Mouse (Mus musculus): ENCODE results near the gene Hyal6.

Hyal6 gene

DNA sequence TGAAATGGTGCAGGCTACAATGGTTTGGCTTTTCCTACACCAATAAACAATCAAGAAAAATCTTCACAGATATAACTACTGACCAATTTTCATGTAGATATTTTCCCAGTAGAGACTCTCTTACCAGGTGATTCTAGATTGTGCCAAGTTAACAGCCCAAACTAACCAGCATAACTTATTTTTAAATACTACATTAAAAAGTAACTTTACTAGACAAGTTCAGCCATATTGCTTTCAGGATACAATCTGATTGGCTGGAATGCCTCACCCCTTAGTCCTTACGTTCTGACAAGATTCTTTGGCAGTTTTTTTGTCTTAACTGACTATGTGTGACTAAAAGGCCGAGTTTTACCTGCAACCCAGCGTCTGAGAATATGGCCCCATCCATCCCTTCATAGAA lies at the start of gene Hyal6:
Gene Hyal6, plus strand, starts transcription at position 301 of the 400 bp plus-strand sequence.
- no peak for DNase-seq (ENCODE audit: low read depth)

DNA sequence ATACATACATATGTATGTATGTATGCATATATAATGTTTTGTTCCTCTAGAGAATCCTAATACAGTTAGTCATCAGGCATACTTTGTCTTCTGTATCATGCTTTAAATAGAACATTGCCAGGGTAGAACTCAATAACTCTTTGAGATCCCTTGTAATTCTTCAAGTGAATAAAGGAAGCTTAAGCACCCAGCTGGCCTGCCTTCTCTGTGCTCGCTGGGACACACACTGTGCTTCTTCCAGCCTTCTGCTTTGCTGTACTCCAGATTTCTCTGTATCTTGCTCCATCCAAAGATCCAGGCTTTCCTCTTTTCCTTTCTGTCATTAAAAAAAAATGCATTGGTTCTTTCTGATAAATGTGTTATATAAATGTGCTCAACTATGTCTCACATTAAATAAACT lies 45.2 kb upstream of the Hyal6 start:
- DNase-seq (ENCODE audit: low read depth) = no peak

DNA sequence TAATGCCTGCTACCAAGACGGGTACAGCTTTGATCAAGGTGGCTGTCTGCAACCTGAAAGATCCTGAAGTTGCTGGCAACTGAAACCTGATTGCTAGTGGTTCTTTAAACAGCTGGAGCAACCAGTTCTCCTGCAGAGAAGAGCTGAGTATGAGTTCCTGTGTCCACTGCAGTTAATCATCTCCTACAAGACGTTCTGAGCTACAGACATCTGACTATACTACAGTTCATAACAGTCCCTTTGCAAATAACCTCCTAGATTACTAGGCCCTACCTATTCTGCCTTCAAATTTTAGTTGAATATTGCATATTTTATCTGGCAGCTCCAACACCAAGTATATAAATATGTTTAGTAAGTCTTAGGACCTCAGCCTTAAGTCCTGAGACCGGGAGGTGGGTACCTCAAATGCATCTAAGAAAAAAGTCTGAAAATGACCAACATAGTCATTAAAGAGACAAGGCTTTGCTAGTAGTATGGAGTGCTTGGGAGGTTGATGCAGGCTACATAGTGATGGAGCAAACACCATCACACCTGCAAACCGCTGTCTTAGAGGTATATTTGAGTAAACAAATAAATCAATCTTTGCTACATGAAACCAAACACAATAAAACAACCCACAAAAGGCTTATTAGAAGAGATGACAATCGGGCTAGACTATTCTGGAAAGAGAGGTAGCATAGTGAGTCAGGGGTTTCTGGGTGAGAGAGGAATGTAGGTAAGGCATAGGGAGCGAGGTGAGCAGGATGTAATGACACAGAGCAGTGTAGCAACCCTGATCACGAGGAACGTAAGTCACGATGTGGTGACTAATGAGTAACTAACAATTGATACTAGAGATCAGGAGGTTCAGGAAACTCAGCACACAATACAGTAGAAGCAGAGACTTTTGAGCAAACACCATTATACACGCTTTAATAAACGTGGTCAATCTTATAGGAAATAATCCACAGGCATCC lies 38.3 kb upstream of the Hyal6 start:
- DNase-seq (ENCODE audit: low read depth) = no peak

- peak; percentile 25 for DNase-seq (ENCODE audit: low read depth)
Measured at GRCm38 (mm10) chr6:24696117-24696516, 36.9 kb upstream of the Hyal6 start.

DNA sequence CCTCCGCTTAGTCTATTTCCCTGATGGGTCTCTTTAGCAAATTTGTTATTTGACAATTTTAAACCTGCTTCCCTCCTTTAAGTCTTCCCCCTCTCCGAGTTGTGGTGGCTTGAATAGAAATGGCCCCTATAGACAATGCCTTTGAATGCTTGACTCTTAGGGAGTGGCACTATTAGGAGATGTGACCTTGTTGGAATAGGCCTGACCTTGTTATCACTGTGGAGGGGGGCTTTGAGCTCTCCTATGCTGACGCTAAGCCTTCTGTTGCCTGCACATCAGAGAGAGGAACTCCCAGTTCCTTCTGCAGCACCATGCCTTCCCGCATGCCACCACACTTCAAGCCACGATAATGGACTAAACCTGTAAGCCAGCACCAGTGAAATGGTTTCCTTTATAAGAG lies 35.8 kb upstream of the Hyal6 start:
- DNase-seq (ENCODE audit: low read depth) = no peak

GRCm38 (mm10) chr6:24707090-24707489 lies 26.0 kb upstream of the Hyal6 start:
- peak; percentile 62 for DNase-seq (ENCODE audit: low read depth)

DNA sequence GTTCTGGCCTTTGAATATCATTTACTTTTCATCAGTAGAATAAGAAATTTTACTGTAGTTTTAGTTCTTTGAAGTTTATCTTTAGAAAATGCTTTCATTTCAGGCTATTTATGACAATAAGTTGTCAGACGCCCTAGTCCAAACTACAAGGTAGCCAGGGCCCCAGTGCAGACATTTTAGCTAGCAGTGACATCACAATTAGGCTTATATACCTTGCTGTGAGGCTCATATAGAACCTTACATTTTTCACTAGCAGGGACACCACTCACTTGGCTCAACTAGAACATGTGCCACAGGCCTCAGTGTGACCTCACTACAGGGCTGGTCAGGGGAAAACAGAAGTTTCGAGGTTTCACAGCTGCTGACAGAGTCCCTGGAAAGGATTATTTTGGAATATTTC lies 25.5 kb upstream of the Hyal6 start:
- no peak for DNase-seq (ENCODE audit: low read depth)

DNA sequence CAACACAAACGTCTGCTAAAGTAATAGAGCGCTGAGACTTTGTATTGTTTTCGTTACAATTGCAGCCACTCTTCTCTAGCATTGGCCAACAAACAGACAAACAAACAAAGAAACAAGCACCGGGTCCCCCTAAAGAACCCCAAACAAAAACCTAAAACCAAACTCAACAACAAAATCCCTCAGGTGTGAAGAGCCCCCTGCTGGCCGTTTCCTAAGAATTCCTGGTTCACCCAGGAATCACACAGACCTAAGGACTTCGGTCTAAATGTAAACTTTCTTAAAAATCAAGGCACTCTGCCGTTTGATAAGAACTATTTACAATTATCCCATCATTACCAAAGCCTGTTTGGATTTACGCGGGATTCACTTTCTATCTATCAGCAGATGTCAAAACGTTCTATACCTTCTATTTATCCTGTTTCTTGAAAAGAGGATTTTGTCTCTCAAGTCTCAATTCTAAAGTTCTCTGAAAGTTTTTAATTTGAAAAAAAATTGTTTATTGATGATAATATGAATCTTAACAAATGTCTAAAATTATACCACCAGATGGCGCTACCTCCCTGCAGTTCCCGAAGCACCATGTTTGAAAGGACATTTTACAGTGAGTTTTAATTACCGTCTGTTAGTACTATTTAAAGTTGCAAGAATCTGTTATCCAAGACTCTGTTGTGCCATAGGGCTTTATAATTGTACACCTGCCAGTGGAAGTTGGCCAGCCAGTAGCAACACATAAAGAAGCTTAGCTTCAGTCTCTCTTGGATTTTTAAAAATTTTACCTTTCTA lies 11.5 kb upstream of the Hyal6 start:
- peak; percentile 78 for DNase-seq (ENCODE audit: low read depth)

DNA sequence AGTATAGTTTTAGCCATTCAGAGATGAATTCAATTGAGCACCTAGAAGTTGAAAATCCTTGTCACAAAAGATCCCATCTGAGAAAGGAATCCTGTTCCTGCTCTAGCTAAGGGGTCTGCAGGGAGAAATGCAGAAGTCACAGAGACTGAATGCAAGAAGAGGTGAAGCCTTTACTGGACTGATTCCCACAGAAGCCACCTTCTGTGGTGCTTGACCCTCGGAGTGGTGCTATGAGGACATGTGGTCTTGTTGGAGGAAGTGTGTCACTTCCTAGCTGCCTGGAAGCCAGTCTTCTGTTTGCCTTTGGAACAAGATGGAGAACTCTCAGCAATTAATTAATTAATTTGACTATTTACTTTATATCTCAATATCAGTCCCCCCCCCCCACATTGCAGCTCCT lies 4.9 kb upstream of the Hyal6 start:
- DNase-seq (ENCODE audit: low read depth) = peak; percentile 68

DNA sequence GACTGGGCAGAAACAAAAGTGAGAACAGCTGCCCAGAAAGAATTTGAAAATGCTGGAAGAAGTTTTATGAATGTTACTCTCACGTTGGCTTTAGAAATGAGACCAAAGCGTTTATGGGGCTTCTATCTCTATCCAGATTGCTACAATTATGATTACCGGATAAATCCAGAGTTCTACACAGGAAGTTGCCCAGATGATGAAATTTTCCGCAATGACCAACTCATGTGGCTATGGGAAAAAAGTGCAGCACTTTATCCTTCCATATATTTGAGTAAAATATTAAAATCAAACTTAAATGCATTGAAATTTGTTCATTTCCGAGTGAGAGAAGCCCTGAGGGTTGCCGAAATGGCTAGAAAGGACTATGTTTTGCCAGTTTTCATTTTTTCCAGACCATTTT lies 1.5 kb downstream of the Hyal6 start:
- DNase-seq (ENCODE audit: low read depth) = no peak

GRCm38 (mm10) chr6:24748029-24748428 lies 15.0 kb downstream of the Hyal6 start, which contains the start of gene Hyal4:
Gene Hyal4, plus strand, starts transcription at chr6:24748329.
- no peak for DNase-seq (ENCODE audit: low read depth)

GRCm38 (mm10) chr6:24759281-24759680 lies 26.2 kb downstream of the Hyal6 start:
- no peak for DNase-seq (ENCODE audit: low read depth)

DNA sequence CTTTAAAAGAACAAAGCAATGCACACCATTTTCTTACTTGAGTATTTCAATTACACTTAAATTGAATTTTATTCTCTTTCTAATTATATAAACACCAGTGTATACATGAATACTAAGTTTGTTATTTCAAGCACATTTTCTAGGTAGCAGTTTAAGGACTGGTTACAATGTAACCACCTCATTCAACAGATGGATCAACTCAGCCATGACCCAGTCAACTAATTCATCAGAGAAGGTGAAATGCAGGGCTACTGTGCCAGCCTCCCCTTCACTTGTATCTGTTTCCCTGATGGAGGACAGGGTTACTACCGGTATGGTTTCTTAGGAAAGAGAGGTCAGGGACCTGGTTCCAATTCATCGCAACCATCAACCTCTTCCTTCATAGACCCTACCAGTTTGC lies 33.2 kb downstream of the Hyal6 start:
- DNase-seq (ENCODE audit: low read depth) = no peak

DNA sequence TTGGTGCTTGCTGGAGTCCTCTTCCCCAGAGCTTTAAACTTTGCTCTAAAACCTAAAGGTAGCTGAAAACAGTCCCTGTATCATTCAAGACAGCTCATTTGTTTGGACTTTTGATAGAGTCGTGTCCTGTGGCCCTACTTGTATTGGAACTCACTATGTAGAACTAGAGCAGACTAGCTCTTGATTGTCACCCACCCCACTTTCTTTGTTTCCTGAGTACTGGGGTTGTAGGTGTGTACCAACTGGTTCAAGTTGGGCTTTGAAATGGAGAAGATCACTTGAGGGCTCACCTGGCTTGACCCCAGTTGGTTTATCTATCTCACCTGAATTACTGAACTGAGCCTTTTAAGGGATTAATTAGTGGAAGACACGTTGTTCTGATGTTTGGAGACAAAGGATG lies 46.1 kb downstream of the Hyal6 start:
- DNase-seq (ENCODE audit: low read depth) = no peak

DNA sequence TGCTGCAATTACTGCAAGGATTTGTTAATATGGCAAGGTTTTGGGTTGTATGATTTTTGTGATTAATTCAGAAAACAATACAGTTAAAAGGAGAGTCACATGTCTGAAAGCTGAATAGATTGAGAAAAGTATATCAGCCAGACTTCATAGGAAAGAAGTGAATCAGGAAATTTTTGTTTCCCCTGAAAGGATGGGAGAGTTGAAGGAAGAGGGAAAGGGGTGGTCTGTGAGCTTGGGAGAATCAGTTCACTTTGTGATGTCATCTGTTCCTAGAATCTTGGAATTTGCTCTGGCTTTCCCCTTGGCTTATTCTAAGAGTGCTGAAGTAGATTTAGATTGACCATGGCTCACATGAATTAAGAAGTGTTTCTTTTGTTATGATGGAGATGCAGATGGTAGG lies 57.8 kb downstream of the Hyal6 start, which contains the start of gene Spam1:
Gene Spam1, plus strand, starts transcription at position 301 of the 400 bp plus-strand sequence.
- DNase-seq (ENCODE audit: low read depth) = no peak
